Mouse (Mus musculus) heart, embryonic 16.5 days (tissue): ENCODE results near the gene Gm21739. TPM values are rescaled to one million over a fixed set of nuclear protein-coding genes. Genes with fewer than 3 reads are reported as not detected.
"Not testable (repeated sequence)": the region's sequence is repeated elsewhere in the genome, so short reads cannot be mapped to it uniquely, and the experiment has no call there.

Experiments used
- ATAC-seq: fragments of 200-750 bp; cut with Nextera tagmentation; replicated peaks from 2 replicates; pipeline ENCODE4 v1.8.0; 2017; ENCODE audit warnings: moderate number of reproducible peaks; ENCODE audit not compliant: insufficient read depth, low FRiP score; ENCODE audit errors: extremely low read depth
- H3K27ac ChIP-seq: fragments of 300-500 bp; sonication (generic); 2 replicates; pipeline ENCODE4 v1.5.1; 2014; ENCODE audit warnings: mild to moderate bottlenecking, low read length, control low read depth, moderate library complexity
- H3K27me3 ChIP-seq: fragments of 300-500 bp; sonication (generic); 2 replicates; pipeline ENCODE4 v1.6.1; 2014; ENCODE audit warnings: low read length, mixed read lengths; ENCODE audit not compliant: control insufficient read depth, insufficient read depth
- H3K36me3 ChIP-seq: fragments of 300-500 bp; sonication (generic); 2 replicates; pipeline ENCODE4 v1.6.1; 2014; ENCODE audit not compliant: control insufficient read depth, insufficient read depth
- H3K4me1 ChIP-seq: fragments of 300-500 bp; sonication (generic); 2 replicates; pipeline ENCODE4 v1.6.1; 2014; ENCODE audit warnings: low read length, mixed read lengths; ENCODE audit not compliant: control insufficient read depth, insufficient read depth
- H3K4me2 ChIP-seq: fragments of 300-500 bp; sonication (generic); 2 replicates; pipeline ENCODE4 v1.6.1; 2014; ENCODE audit warnings: low read depth, mild to moderate bottlenecking, control low read depth, low read length
- H3K4me3 ChIP-seq: fragments of 300-500 bp; sonication (generic); 2 replicates; pipeline ENCODE4 v1.5.1; 2014; ENCODE audit warnings: mild to moderate bottlenecking, control low read depth, low read length
- H3K9ac ChIP-seq: fragments of 300-500 bp; sonication (generic); 2 replicates; pipeline ENCODE4 v1.6.1; 2014; ENCODE audit warnings: low read length, control low read depth
- H3K9me3 ChIP-seq: fragments of 300-500 bp; sonication (generic); replicated peaks from 2 replicates; pipeline ENCODE4 v1.6.1; 2016; ENCODE audit warnings: low read length; ENCODE audit not compliant: control insufficient read depth
- WGBS: fragments of 180-500 bp; shearing (Covaris S2); extraction: QIAGEN DNeasy Blood & Tissue Kit; methylation state at CpG from one replicate; pipeline ENCODE4 v1.1.7; 2014; 5-methylcytosine and 5-hydroxymethylcytosine counted together
- polyA plus RNA-seq: library from polyadenylated mRNA; unstranded; fragments of >200 nt; fragmentation: Nextera tagmentation; extraction: Ambion mirVana; gene quantifications from 2 replicates; pipeline ENCODE4 v1.2.1, GENCODE M21; 2015

The Gm21739 gene
- polyA plus RNA-seq: not detected in 2 replicates

GRCm38 (mm10) chrY:44264344-44264743 lies at the start of gene Gm21739:
TSS of gene Gm21739 (minus strand) at chrY:44264444.
- H3K4me3 ChIP-seq, H3K27ac ChIP-seq, ATAC-seq, H3K27me3 ChIP-seq, H3K9ac ChIP-seq, H3K4me1 ChIP-seq, H3K9me3 ChIP-seq, H3K4me2 ChIP-seq, H3K36me3 ChIP-seq: not testable (repeated sequence)
- WGBS: no CpG with 5 or more reads among the region's 6 CpGs
